Mouse (Mus musculus) embryonic fibroblast, embryonic 13.5 days (primary cell): Measurements from ENCODE around the gene Grin2a.

Source experiments
- CTCF ChIP-seq: IDR thresholded peaks from 2 replicates; pipeline ENCODE4 v1.5.1; 2011; ENCODE audit warnings: mild to moderate bottlenecking, control low read depth, low read length, moderate library complexity, borderline replicate concordance; ENCODE audit not compliant: insufficient read depth
- POLR2A ChIP-seq: IDR thresholded peaks from 2 replicates; pipeline ENCODE4 v1.6.1; 2011; ENCODE audit warnings: low read depth, mild to moderate bottlenecking, control low read depth, low read length, moderate library complexity

GRCm38 (mm10) chr16:9873001-9873400 lies 122.4 kb downstream of the Grin2a start:
- TF ChIP-seq CTCF: no peak
- no peak for TF ChIP-seq POLR2A
